Mouse (Mus musculus): Measurements from ENCODE around the gene Gm10376.
"Not testable (repeated sequence)": the region's sequence is repeated elsewhere in the genome, so short reads cannot be mapped to it uniquely, and the experiment has no call there.

Gm10376 gene

DNA sequence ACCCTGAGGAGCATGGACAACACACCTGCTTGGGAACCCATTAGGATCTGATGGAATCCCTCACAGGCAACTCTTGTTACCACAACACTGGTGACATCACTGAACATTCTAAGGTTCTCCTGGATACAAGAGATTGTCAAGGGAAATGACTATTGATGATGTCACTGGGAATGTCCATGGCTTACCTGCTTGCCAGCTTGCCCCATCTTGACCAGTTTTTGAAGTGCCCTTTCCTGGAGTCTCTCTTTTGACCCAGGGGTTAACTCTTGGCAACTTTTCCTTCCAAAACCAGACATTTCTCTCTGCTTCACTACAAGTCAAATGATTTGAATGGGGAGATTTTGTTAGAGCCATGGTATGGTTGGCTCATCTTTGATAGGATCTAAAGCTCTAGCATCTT, at the start of gene Gm10376:
Gene Gm10376 (minus strand): TSS at position 101 of the 400 bp plus-strand sequence.
- CTCF ChIA-PET, POLR2A ChIA-PET: not testable (repeated sequence)

DNA sequence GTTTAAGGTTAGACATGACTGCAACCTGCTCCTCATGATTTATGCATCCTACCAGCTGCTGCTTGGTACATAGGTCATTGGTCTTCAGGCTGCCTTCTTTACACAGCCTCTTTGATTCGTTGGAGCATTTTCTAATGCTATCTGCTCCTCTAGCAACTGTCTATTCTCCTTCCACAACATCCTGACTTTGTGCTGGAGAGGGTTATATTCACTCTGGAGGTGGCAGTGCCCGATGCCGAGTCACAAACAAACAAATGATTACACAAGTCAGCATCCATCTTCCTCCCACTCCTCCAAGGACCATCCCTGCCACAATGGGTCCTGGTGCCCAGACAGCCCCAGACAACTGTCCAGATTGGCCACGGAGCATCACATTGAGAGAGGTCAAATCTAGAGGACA, 44.8 kb upstream of the Gm10376 start:
- CTCF ChIA-PET, POLR2A ChIA-PET: not testable (repeated sequence)

DNA sequence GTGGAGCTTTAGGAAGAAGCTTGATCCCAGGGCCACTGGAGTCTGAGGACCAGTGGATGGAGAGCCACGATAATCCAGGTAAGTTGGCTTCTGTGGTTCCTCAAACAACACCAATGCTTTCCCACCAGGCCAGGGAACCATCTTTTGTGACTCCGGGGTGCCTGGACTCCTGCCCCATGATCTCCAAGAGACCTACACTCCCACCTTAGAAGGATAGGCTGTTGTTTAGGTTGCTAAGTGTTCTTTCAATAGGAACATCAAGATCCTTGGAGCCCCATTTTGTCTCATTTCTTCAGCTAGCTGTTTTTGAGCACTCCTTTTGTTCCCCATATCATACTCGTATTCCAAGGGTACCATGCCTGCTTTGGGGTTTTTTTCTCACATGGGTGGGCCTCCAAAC, 42.6 kb upstream of the Gm10376 start:
- CTCF ChIA-PET, POLR2A ChIA-PET: not testable (repeated sequence)

DNA sequence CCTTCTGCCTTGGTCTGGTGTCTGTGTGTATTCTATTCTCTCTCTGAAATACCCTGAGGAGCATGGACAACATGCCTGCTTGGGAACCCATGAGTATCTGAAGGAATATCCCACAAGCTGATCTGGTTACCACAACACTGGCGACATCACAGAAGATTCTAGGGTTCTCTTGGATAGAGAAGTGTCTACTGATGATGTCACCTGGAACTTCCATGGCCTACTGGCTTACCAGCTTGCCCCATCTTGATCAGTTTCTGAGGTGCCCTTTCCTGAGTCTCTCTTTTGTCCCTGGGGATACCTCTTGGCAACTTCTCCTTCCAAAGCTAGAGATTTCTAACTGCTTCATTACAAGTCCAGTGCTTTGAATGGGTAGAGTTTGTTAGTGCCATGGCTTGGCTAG, 21.9 kb downstream of the Gm10376 start, which contains the start of gene Gm8082:
Gene Gm8082 (minus strand): TSS at position 101 of the 400 bp plus-strand sequence.
- CTCF ChIA-PET, POLR2A ChIA-PET: not testable (repeated sequence)

Measured in embryonic stem cell, embryonic (primary cell).